Mouse (Mus musculus) lung, adult 2 months (tissue): Measurements from ENCODE around the gene Rps6ka2.

Experiments
- CTCF ChIP-seq: fragments of 200-500 bp; IDR thresholded peaks from 2 replicates; pipeline ENCODE4 v1.5.1; 2011; ENCODE audit warnings: mild to moderate bottlenecking, low read length, control low read depth; ENCODE audit not compliant: insufficient read depth
- POLR2A ChIP-seq: fragments of 200-500 bp; IDR thresholded peaks from 2 replicates; pipeline ENCODE4 v1.6.1; 2011; ENCODE audit warnings: low read depth, mild to moderate bottlenecking, control low read depth, low read length, borderline replicate concordance; ENCODE audit errors: extremely low read depth

DNA sequence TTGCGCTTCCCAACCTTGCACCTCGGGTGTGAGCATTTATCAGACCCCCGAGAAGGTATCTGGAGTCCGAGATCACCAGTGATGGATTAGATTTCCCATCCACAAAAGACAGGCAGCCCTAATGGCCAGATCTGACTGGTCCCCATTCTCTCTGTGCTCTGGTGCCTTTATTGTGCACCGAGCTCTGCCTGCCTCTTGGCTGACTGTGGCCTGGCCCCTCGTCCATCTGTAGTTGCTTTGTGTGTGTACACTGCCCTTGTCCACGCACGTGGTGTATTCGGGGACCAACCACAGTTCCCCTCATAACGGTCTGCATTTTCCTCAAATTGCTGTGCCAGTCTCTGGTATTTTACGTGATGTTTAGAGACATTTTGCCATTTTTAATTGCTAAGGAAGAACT, 40.7 kb downstream of the Rps6ka2 start:
- TF ChIP-seq CTCF (no peak), POLR2A (no peak)
